Mouse (Mus musculus): ENCODE data around the gene Pde11a. TPM values are rescaled to one million over a fixed set of nuclear protein-coding genes. Genes with fewer than 3 reads are reported as not detected.

Pde11a gene
- total RNA-seq, 1 experiment, result 0.27 TPM

DNA sequence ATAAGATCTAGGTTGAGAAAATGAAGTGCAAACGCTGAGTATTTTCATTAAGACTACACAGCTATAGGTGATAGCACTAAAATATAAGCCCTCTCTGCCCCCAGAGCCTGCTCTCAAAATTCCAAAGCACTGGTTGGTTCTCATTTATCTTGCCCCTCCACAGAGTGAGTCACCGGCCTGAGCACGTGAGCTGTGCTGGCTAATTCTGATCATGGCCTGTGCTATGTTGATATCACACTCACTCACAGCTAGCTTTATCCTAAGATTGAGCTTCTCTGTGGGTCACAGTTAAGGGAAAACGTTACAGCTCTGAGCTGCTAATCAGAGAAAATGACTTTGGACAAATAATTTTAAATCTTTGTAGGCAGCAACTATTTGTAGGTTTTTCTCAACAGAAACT is 33.7 kb upstream of the Pde11a start:
- peaks cover 9% of the 10 kb centered on the region for H3K36me3 ChIP-seq (ENCODE audit: control insufficient read depth, insufficient read depth, low read length, poor library complexity, severe bottlenecking)
- H3K4me3 ChIP-seq (ENCODE audit: insufficient read depth in 1 of 2, low read depth in 1 of 2, low read length in 2 of 2, poor library complexity in 1 of 2, severe bottlenecking in 1 of 2), result no peak overlapping the region
- peaks cover 2% of the 10 kb centered on the region in 2 experiments; a peak in 1 of 4 replicates for H3K4me1 ChIP-seq (ENCODE audit: control insufficient read depth in 2 of 2, insufficient read depth in 2 of 2, low read length in 2 of 2, poor library complexity in 1 of 2)
- no peak overlapping the region for H3K27ac ChIP-seq (ENCODE audit: insufficient read depth, low read depth, low read length, poor library complexity, severe bottlenecking)
- in situ Hi-C loops (cut with MboI; ENCODE audit: low sequenced_read_pairs in 2 of 2, unreplicated experiment in 2 of 2), result no loop called here
- H3K9ac ChIP-seq (ENCODE audit: insufficient read depth, low read depth, low read length, poor library complexity, severe bottlenecking), result no peak overlapping the region
- no peak for DNase-seq (ENCODE audit: low read depth, low spot score)
- H3K9me3 ChIP-seq (ENCODE audit: control insufficient read depth, insufficient read depth, low read depth, low read length), result no peaks in the 10 kb centered on the region
- TF ChIP-seq HCFC1 (IDR thresholded peaks at IDR 0.05; ENCODE audit: borderline replicate concordance, insufficient read depth, low read length) (no peak), ZC3H11A (IDR thresholded peaks at IDR 0.05; ENCODE audit: borderline replicate concordance, low read depth, low read length) (no peak), ZNF384 (IDR thresholded peaks at IDR 0.05; ENCODE audit: low read depth, low read length) (no peak), CHD2 (IDR thresholded peaks at IDR 0.05; ENCODE audit: low read depth, low read length) (no peak), MAFK (IDR thresholded peaks at IDR 0.05; ENCODE audit: insufficient read depth, low read depth, low read length) (no peak)

GRCm38 (mm10) chr2:76370656-76370922 is 32.0 kb upstream of the Pde11a start:
- peaks cover 2% of the 10 kb centered on the region in 2 experiments; a peak in 1 of 4 replicates for H3K4me1 ChIP-seq (ENCODE audit: control insufficient read depth in 2 of 2, insufficient read depth in 2 of 2, low read length in 2 of 2, poor library complexity in 1 of 2)
- no peaks in the 10 kb centered on the region for H3K9me3 ChIP-seq (ENCODE audit: control insufficient read depth, insufficient read depth, low read depth, low read length)
- H3K27ac ChIP-seq (ENCODE audit: insufficient read depth, low read depth, low read length, poor library complexity, severe bottlenecking), result no peak overlapping the region
- H3K36me3 ChIP-seq (ENCODE audit: control insufficient read depth, insufficient read depth, low read length, poor library complexity, severe bottlenecking), result peaks cover 5% of the 10 kb centered on the region
- TF ChIP-seq ZC3H11A (IDR thresholded peaks at IDR 0.05; ENCODE audit: borderline replicate concordance, low read depth, low read length) (no peak), MAFK (IDR thresholded peaks at IDR 0.05; ENCODE audit: insufficient read depth, low read depth, low read length) (no peak), ZNF384 (IDR thresholded peaks at IDR 0.05; ENCODE audit: low read depth, low read length) (no peak), CHD2 (IDR thresholded peaks at IDR 0.05; ENCODE audit: low read depth, low read length) (no peak)
- peak overlapping the region; percentile 70 to 92 for H3K4me3 ChIP-seq (ENCODE audit: insufficient read depth in 1 of 2, low read depth in 1 of 2, low read length in 2 of 2, poor library complexity in 1 of 2, severe bottlenecking in 1 of 2)
- in situ Hi-C loops (cut with MboI; ENCODE audit: low sequenced_read_pairs in 2 of 2, unreplicated experiment in 2 of 2), result no loop called here
- DNase-seq (ENCODE audit: low read depth, low spot score), result no peak
- H3K9ac ChIP-seq (ENCODE audit: insufficient read depth, low read depth, low read length, poor library complexity, severe bottlenecking), result peak overlapping the region; percentile 90

- H3K27ac ChIP-seq (ENCODE audit: insufficient read depth, low read depth, low read length, poor library complexity, severe bottlenecking), result peak within 1 kb of the TSS; percentile 42
- H3K9me3 ChIP-seq (ENCODE audit: control insufficient read depth, insufficient read depth, low read depth, low read length), result no peaks in the 10 kb centered on the region
- H3K4me3 ChIP-seq (ENCODE audit: insufficient read depth in 1 of 2, low read depth in 1 of 2, low read length in 2 of 2, poor library complexity in 1 of 2, severe bottlenecking in 1 of 2), result peak within 1 kb of the TSS; percentile 70 to 92
- H3K36me3 ChIP-seq (ENCODE audit: control insufficient read depth, insufficient read depth, low read length, poor library complexity, severe bottlenecking), result peaks cover 2% of the 10 kb centered on the region
- in situ Hi-C loops (cut with MboI; ENCODE audit: low sequenced_read_pairs in 2 of 2, unreplicated experiment in 2 of 2), result no loop called here
- H3K9ac ChIP-seq (ENCODE audit: insufficient read depth, low read depth, low read length, poor library complexity, severe bottlenecking), result peak within 1 kb of the TSS; percentile 90
- peak; percentile 93 for DNase-seq (ENCODE audit: low read depth, low spot score)
- H3K4me1 ChIP-seq (ENCODE audit: control insufficient read depth in 2 of 2, insufficient read depth in 2 of 2, low read length in 2 of 2, poor library complexity in 1 of 2), result peaks cover 2% of the 10 kb centered on the region in 2 experiments; a peak in 1 of 4 replicates
- TF ChIP-seq ZC3H11A (IDR thresholded peaks at IDR 0.05; ENCODE audit: borderline replicate concordance, low read depth, low read length) (no peak), HCFC1 (IDR thresholded peaks at IDR 0.05; ENCODE audit: borderline replicate concordance, insufficient read depth, low read length) (peak; percentile 65; the same call in 1 of the 2 replicates), CHD2 (IDR thresholded peaks at IDR 0.05; ENCODE audit: low read depth, low read length) (no peak), ZNF384 (IDR thresholded peaks at IDR 0.05; ENCODE audit: low read depth, low read length) (peak; percentile 35; the same call in 1 of the 2 replicates), MAFK (IDR thresholded peaks at IDR 0.05; ENCODE audit: insufficient read depth, low read depth, low read length) (no peak)
Observed at GRCm38 (mm10) chr2:76369821-76370655, 31.5 kb upstream of the Pde11a start, which contains the start of gene Rbm45. Gene Rbm45, plus strand, starts transcription at chr2:76369984.

DNA sequence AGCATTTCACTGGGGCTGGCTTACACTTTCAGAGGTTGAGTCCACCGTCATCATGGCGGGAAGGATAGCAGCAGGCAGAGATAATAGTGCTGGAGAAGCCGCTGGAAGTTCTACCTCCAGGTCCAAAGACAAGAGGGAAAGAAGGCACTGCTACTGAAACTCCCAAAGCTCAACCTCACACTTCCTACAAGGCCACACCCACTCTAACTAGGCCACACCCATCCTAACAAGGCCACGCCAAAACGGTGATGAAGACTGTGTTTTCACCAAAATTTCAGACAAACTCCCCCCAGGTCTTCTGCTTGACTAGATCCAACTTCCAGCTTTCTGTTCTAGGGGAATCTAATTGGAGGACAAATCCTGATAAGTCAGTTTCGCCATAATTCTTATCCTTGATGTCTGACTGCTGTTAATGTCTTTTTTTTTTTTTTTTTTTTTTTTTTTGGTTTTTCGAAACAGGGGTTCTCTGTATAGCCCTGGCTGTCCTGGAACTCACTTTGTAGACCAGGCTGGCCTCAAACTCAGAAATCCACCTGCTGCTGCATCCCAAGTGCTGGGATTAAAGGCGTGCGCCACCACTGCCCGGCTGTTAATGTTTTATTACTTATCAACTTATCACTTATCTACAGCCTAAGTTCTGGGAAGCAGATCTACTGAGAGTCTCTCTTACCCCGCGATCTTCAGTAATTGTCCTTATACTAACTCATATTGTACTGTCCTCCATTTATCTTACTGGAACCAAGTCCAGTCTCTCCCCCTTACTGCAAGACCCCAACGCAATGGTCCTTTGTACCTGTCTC is 30.5 kb upstream of the Pde11a start:
- Histone ChIP-seq H3K36me3 (ENCODE audit: control insufficient read depth, insufficient read depth, low read length, poor library complexity, severe bottlenecking) (peaks cover 2% of the 10 kb centered on the region), H3K27ac (ENCODE audit: insufficient read depth, low read depth, low read length, poor library complexity, severe bottlenecking) (no peak overlapping the region), H3K4me3 (ENCODE audit: insufficient read depth in 1 of 2, low read depth in 1 of 2, low read length in 2 of 2, poor library complexity in 1 of 2, severe bottlenecking in 1 of 2) (peak overlapping the region in 1 of 2 experiments; percentile 92; a peak in 2 of 4 replicates), H3K9ac (ENCODE audit: insufficient read depth, low read depth, low read length, poor library complexity, severe bottlenecking) (no peak overlapping the region), H3K9me3 (ENCODE audit: control insufficient read depth, insufficient read depth, low read depth, low read length) (no peaks in the 10 kb centered on the region), H3K4me1 (ENCODE audit: control insufficient read depth in 2 of 2, insufficient read depth in 2 of 2, low read length in 2 of 2, poor library complexity in 1 of 2) (peaks cover 2% of the 10 kb centered on the region in 2 experiments; a peak in 1 of 4 replicates)
- in situ Hi-C loops (cut with MboI; ENCODE audit: low sequenced_read_pairs in 2 of 2, unreplicated experiment in 2 of 2), result no loop called here
- peak; percentile 90 for TF ChIP-seq ZNF384 (IDR thresholded peaks at IDR 0.05; ENCODE audit: low read depth, low read length)
- no peak for TF ChIP-seq MAFK (IDR thresholded peaks at IDR 0.05; ENCODE audit: insufficient read depth, low read depth, low read length)
- DNase-seq (ENCODE audit: low read depth, low spot score), result no peak
